Mouse (Mus musculus) heart, postnatal 0 days (tissue): ENCODE results near the gene Dnajb8. TPM values are rescaled to one million over a fixed set of nuclear protein-coding genes. Genes with fewer than 3 reads are reported as not detected.
A peak's percentile ranks its signal among the peaks of the same experiment; 100 is the strongest.

Experiments
- ATAC-seq: fragments of 200-750 bp; cut with Nextera tagmentation; 2 replicates; pipeline ENCODE4 v1.8.0; 2017; ENCODE audit warnings: low read depth, moderate number of reproducible peaks, moderate library complexity; ENCODE audit not compliant: insufficient read depth
- DNase-seq: peaks from one replicate; pipeline ENCODE4 v3.0.0-alpha.2; 2016; ENCODE audit warnings: low spot score
- H3K27ac ChIP-seq: fragments of 300-500 bp; sonication (generic); 2 replicates; pipeline ENCODE4 v1.5.1; 2014; ENCODE audit warnings: low read depth, mild to moderate bottlenecking
- H3K27me3 ChIP-seq: fragments of 300-500 bp; sonication (generic); 2 replicates; pipeline ENCODE4 v1.6.1; 2014; ENCODE audit warnings: low read length, mixed read lengths; ENCODE audit not compliant: control insufficient read depth, insufficient read depth
- H3K36me3 ChIP-seq: fragments of 300-500 bp; sonication (generic); replicated peaks from 2 replicates; pipeline ENCODE4 v1.6.1; 2014; ENCODE audit warnings: low read length, mixed read lengths; ENCODE audit not compliant: control insufficient read depth, insufficient read depth
- H3K4me1 ChIP-seq: fragments of 300-500 bp; sonication (generic); 2 replicates; pipeline ENCODE4 v1.6.1; 2014; ENCODE audit warnings: antibody characterized with exemption; ENCODE audit not compliant: control insufficient read depth, insufficient read depth
- H3K4me2 ChIP-seq: fragments of 300-500 bp; sonication (generic); 2 replicates; pipeline ENCODE4 v1.6.1; 2014; ENCODE audit warnings: low read depth, mild to moderate bottlenecking, low read length, moderate library complexity
- H3K4me3 ChIP-seq: fragments of 300-500 bp; sonication (generic); 2 replicates; pipeline ENCODE4 v1.5.1; 2014; ENCODE audit warnings: low read depth, low read length
- H3K9ac ChIP-seq: fragments of 300-500 bp; sonication (generic); replicated peaks from 2 replicates; pipeline ENCODE4 v1.6.1; 2014; ENCODE audit warnings: low read depth, low read length, mixed read lengths
- H3K9me3 ChIP-seq: fragments of 300-500 bp; sonication (generic); replicated peaks from 2 replicates; pipeline ENCODE4 v1.6.1; 2016; ENCODE audit warnings: low read length; ENCODE audit not compliant: control insufficient read depth
- CTCF ChIP-seq: IDR thresholded peaks from 2 replicates; pipeline ENCODE4 v1.5.1; 2016; ENCODE audit warnings: antibody characterized with exemption, control low read depth, low read depth
- EP300 ChIP-seq: IDR thresholded peaks from 2 replicates; pipeline ENCODE4 v1.6.1; 2016; ENCODE audit warnings: antibody characterized with exemption, low read depth
- WGBS: fragments of 180-500 bp; shearing (Covaris S2); extraction: QIAGEN DNeasy Blood & Tissue Kit; methylation state at CpG from one replicate; pipeline ENCODE4 v1.1.7; 2014; 5-methylcytosine and 5-hydroxymethylcytosine counted together
- polyA plus RNA-seq: library from polyadenylated mRNA; unstranded; fragments of >200 nt; fragmentation: Nextera tagmentation; extraction: Ambion mirVana; gene quantifications from 2 replicates; pipeline ENCODE4 v1.2.1, GENCODE M21; 2015
- total RNA-seq: library from RNA; depleted of rRNA; stranded (reverse); fragments of >200 nt; gene quantifications from 2 replicates; pipeline ENCODE4 v1.2.3, GENCODE M21; 2014; ENCODE audit warnings: low replicate concordance

Gene Dnajb8
- total and polyA plus RNA-seq, 2 experiments from 2014 or later = not detected

- Histone ChIP-seq H3K27ac (no peak within 1 kb of the TSS), H3K9ac (peak within 1 kb of the TSS; percentile 45), H3K4me3 (peak within 1 kb of the TSS; percentile 53), H3K36me3 (no peaks in the 10 kb centered on the region), H3K4me1 (peaks cover 10% of the 10 kb centered on the region), H3K9me3 (no peaks in the 10 kb centered on the region), H3K4me2 (peak within 1 kb of the TSS; percentile 64), H3K27me3 (peaks cover 100% of the 10 kb centered on the region)
- TF ChIP-seq CTCF = no peak
- TF ChIP-seq EP300 = no peak
- DNase-seq = no peak
- ATAC-seq = no peak
- WGBS = 3% methylated on average over 55 of the region's 57 CpGs
Measured at GRCm38 (mm10) chr6:88193433-88194052, 28.5 kb upstream of the Dnajb8 start, which contains the start of gene Gata2. TSS of gene Gata2 (plus strand) at chr6:88193891.

DNA sequence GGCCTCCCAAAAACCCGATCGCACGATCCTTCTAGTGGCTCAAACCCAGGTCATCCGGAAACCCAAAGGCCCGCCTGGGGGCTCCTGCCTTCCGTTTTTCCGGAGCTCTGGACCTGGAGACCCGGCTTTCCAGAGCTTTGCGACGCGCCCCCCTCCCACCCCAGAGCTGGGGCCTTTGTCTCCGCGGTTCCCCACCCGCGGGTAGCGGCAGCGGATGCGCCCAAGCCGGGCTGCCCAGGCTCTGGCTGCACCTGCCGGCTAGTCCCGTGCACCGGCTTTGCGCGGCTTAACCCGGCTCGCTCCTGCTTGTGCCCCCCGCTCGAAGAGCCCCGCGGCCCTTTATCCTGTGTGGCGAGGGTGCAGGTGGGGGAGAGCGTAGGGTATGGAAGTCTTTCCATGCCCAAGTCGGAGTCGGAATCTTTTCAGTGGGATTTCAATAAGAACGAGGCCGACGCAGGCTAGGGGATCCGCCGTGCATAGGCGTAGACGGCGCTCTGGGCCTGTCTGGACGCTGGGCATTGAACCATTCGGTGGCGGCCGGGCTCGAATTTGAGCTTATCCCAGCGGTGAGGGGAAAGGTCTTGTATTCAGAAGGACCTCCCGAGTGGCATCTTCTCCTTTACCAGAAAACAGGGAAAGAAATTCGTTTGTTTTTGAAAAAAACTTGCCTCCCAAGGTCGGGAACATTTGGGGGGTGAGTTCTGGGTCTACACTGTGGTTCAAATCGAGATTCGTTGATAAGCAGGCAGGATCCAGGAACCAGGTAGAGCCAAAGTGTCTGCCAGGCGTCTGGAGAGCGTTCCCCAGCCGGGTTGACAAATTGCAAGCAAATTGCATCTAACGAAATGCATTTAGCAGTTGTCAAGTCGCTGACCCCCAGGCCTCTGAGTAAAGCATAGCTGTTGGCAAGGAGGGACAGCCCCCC, 27.8 kb upstream of the Dnajb8 start:
- no peak for ATAC-seq
- TF ChIP-seq EP300 (no peak), CTCF (no peak)
- peaks cover 100% of the 10 kb centered on the region for H3K27me3 ChIP-seq
- peak overlapping the region; percentile 53 for H3K4me3 ChIP-seq
- no peak overlapping the region for H3K27ac ChIP-seq
- H3K9me3 ChIP-seq = no peaks in the 10 kb centered on the region
- peaks cover 10% of the 10 kb centered on the region for H3K4me1 ChIP-seq
- WGBS = 7% methylated on average over 53 of the region's 58 CpGs
- H3K36me3 ChIP-seq = no peaks in the 10 kb centered on the region
- peak overlapping the region; percentile 45 for H3K9ac ChIP-seq
- no peak for DNase-seq
- H3K4me2 ChIP-seq = peak overlapping the region; percentile 64

GRCm38 (mm10) chr6:88194978-88195325, 27.1 kb upstream of the Dnajb8 start:
- TF ChIP-seq EP300 (no peak), CTCF (no peak)
- no peak for ATAC-seq
- Histone ChIP-seq H3K36me3 (no peaks in the 10 kb centered on the region), H3K9ac (no peak overlapping the region), H3K9me3 (no peaks in the 10 kb centered on the region), H3K4me1 (peaks cover 6% of the 10 kb centered on the region; the same call in 1 of the 2 replicates), H3K4me3 (peak overlapping the region; percentile 53; the same call in 1 of the 2 replicates), H3K27me3 (peaks cover 100% of the 10 kb centered on the region), H3K27ac (no peak overlapping the region), H3K4me2 (peak overlapping the region; percentile 64; the same call in 1 of the 2 replicates)
- WGBS = 27% methylated on average over 7 of the region's 7 CpGs
- DNase-seq = no peak

GRCm38 (mm10) chr6:88196054-88196732, 25.9 kb upstream of the Dnajb8 start:
- Histone ChIP-seq H3K4me3 (peak overlapping the region; percentile 53), H3K27ac (no peak overlapping the region; the same call in 1 of the 2 replicates), H3K9ac (peak overlapping the region; percentile 46; the same call in 1 of the 2 replicates), H3K4me1 (peaks cover 6% of the 10 kb centered on the region; the same call in 1 of the 2 replicates), H3K9me3 (no peaks in the 10 kb centered on the region), H3K4me2 (peak overlapping the region; percentile 64), H3K27me3 (peaks cover 100% of the 10 kb centered on the region), H3K36me3 (no peaks in the 10 kb centered on the region)
- 7% methylated on average over 33 of the region's 33 CpGs for WGBS
- DNase-seq = no peak
- TF ChIP-seq EP300 (no peak), CTCF (no peak)
- ATAC-seq = no peak

DNA sequence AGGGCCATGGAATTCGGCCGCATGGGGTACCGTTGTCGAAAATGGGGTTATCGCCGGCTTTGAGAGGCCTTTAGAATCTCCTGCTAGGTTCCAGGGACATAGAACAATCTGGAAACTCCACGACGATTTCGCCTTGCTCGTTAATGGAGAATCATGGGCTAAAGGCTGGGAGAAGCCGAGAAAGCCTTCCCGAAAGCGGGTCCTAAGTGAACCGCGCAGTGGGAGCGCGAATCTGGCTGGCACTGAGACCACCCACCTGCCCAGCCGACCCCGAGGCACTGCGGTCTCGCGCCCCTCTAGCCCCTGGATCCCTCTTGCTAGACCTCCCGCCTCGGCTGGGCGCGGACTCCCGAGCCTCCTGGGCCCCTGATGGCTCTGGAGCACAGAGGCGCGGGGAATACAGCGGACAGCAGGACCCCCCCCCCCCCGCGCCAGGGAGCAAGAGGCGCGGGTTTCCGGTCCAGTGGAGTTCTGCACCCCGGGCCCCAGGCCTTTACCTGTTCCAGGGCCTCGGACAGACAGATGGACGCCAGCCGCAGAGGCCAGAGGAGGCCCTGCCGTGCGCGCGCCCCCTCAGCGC, 25.2 kb upstream of the Dnajb8 start:
- H3K36me3 ChIP-seq = no peaks in the 10 kb centered on the region
- H3K27me3 ChIP-seq = peaks cover 100% of the 10 kb centered on the region
- no peak for DNase-seq
- peaks cover 6% of the 10 kb centered on the region; the same call in 1 of the 2 replicates for H3K4me1 ChIP-seq
- no peak for TF ChIP-seq EP300
- no peak for TF ChIP-seq CTCF
- H3K27ac ChIP-seq = peak overlapping the region; percentile 65
- no peaks in the 10 kb centered on the region for H3K9me3 ChIP-seq
- H3K4me3 ChIP-seq = peak overlapping the region; percentile 53
- H3K4me2 ChIP-seq = peak overlapping the region; percentile 64
- peak overlapping the region; percentile 46 for H3K9ac ChIP-seq
- ATAC-seq = no peak
- under 1% methylated on average over 41 of the region's 44 CpGs for WGBS
